ENCODE assay signal across 8 mouse cellular contexts in the genomic region with DNA sequence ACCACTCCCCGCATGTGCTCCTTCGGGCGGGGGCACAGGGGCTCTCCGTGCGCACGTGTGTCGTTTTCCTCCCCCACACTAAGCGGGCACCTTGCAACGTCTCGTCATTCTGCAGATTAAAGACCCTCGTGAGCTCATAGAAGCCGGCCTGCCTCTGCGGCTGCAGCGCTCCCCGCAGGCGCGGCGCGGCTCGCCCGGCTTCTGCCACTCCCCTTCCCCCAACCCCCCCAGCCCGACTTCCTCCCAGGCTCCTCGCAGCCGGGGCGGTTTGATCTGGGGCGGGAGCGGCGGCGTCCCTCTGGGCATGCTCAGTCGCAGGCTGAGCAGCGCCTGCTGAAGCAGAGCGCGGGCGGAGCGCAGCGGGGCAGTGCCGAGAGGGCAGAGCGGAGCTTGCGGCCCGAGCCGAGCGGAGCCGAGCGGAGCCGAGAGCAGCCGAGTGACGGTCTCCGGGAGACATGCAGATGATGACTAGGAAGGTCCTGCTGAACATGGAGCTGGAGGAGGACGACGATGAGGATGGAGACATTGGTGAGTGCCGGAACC. TPM values are rescaled to one million over a fixed set of nuclear protein-coding genes. Genes with fewer than 3 reads are reported as not detected.
A peak's percentile ranks its signal among the peaks of the same experiment; 100 is the strongest.
DNase-seq lines count a peak whose midpoint lies in the region; ATAC-seq lines count a peak whose summit lies in the region.

Ano6 (plus strand) TSS at position 315 of the 543 bp plus-strand sequence.

- DNase-seq in adipocyte (ENCODE audit: low spot score): peak; percentile 91
- peak; percentile 96 for DNase-seq in embryo, embryonic 10 days (ENCODE audit: low spot score)
- DNase-seq in gastrocnemius, postnatal 10 days: peak; percentile 91
- peak; percentile 94 for DNase-seq in induced T-regulatory cell, adult 2 months (ENCODE audit: low read depth)
- DNase-seq in left cerebral cortex, adult 9 months (ENCODE audit: low spot score in 2 of 2): peak; percentile 87 to 90
- peak; percentile 94 for DNase-seq in right cerebral cortex, postnatal 14 days
- DNase-seq in urinary bladder, postnatal 36 days (ENCODE audit: low spot score in 2 of 2): peak; percentile 85 to 93

- peak; percentile 72 for ATAC-seq in megakaryocyte progenitor cell, adult 5-6 weeks (replicated peaks; ENCODE audit: poor library complexity)

RNA-seq across cellular contexts. Expression of gene Ano6, which starts in this region (rescaled TPM):
- 10 to 100 TPM; 64.8 to 76.4 TPM for total RNA-seq in gastrocnemius, postnatal 10 days (2021)
- total RNA-seq in megakaryocyte progenitor cell, adult 5-6 weeks (2015): 23.0 and 26.2 TPM in 2 replicates
- 22.7 and 25.4 TPM in 2 replicates for total RNA-seq in megakaryocyte progenitor cell, adult 5-6 weeks (2017)

Comparison
In these comparisons a context has a peak if more than half of its experiments do, and no peak if none do; other contexts are left out.
1. Peak in every context shown above with its lines: DNase-seq and ATAC-seq.